Mouse (Mus musculus) midbrain, embryonic 13.5 days (tissue): ENCODE results near the gene Gclm. TPM values are rescaled to one million over a fixed set of nuclear protein-coding genes. Genes with fewer than 3 reads are reported as not detected.
A peak's percentile ranks its signal among the peaks of the same experiment; 100 is the strongest.
"Not testable (repeated sequence)": the region's sequence is repeated elsewhere in the genome, so short reads cannot be mapped to it uniquely, and the experiment has no call there.

Experiments
- ATAC-seq: fragments of 200-750 bp; cut with Nextera tagmentation; 2 replicates; pipeline ENCODE4 v1.8.0; 2017; ENCODE audit warnings: mild to moderate bottlenecking, moderate TSS enrichment, moderate library complexity
- H3K27ac ChIP-seq: fragments of 300-500 bp; sonication (generic); 2 replicates; pipeline ENCODE4 v1.5.1; 2015; ENCODE audit warnings: inconsistent platforms, mild to moderate bottlenecking, moderate library complexity
- H3K27me3 ChIP-seq: fragments of 300-500 bp; sonication (generic); 2 replicates; pipeline ENCODE4 v1.6.1; 2015; ENCODE audit warnings: mild to moderate bottlenecking, inconsistent platforms
- H3K36me3 ChIP-seq: fragments of 300-500 bp; sonication (generic); 2 replicates; pipeline ENCODE4 v1.6.1; 2015; ENCODE audit warnings: mild to moderate bottlenecking, inconsistent platforms
- H3K4me1 ChIP-seq: fragments of 300-500 bp; sonication (generic); replicated peaks from 2 replicates; pipeline ENCODE4 v1.6.1; 2015; ENCODE audit warnings: inconsistent platforms
- H3K4me2 ChIP-seq: fragments of 300-500 bp; sonication (generic); replicated peaks from 2 replicates; pipeline ENCODE4 v1.6.1; 2015; ENCODE audit warnings: moderate library complexity, mild to moderate bottlenecking, inconsistent platforms
- H3K4me3 ChIP-seq: fragments of 300-500 bp; sonication (generic); replicated peaks from 2 replicates; pipeline ENCODE4 v1.5.1; 2015; ENCODE audit warnings: mild to moderate bottlenecking, inconsistent platforms
- H3K9ac ChIP-seq: fragments of 300-500 bp; sonication (generic); replicated peaks from 2 replicates; pipeline ENCODE4 v1.6.1; 2015; ENCODE audit warnings: mild to moderate bottlenecking, inconsistent platforms
- H3K9me3 ChIP-seq: fragments of 300-500 bp; sonication (generic); 2 replicates; pipeline ENCODE4 v1.6.1; 2016; ENCODE audit warnings: mild to moderate bottlenecking, inconsistent platforms
- WGBS: fragments of 180-500 bp; shearing (Covaris S2); methylation state at CpG from one replicate; pipeline ENCODE4 v1.1.7; 2015; 5-methylcytosine and 5-hydroxymethylcytosine counted together
- polyA plus RNA-seq: library from polyadenylated mRNA; unstranded; fragments of >200 nt; fragmentation: Nextera tagmentation; extraction: Ambion mirVana; gene quantifications from 2 replicates; pipeline ENCODE4 v1.2.1, GENCODE M21; 2015

The Gclm gene
- polyA plus RNA-seq, 1 experiment from 2014 or later: 45.2 TPM

DNA sequence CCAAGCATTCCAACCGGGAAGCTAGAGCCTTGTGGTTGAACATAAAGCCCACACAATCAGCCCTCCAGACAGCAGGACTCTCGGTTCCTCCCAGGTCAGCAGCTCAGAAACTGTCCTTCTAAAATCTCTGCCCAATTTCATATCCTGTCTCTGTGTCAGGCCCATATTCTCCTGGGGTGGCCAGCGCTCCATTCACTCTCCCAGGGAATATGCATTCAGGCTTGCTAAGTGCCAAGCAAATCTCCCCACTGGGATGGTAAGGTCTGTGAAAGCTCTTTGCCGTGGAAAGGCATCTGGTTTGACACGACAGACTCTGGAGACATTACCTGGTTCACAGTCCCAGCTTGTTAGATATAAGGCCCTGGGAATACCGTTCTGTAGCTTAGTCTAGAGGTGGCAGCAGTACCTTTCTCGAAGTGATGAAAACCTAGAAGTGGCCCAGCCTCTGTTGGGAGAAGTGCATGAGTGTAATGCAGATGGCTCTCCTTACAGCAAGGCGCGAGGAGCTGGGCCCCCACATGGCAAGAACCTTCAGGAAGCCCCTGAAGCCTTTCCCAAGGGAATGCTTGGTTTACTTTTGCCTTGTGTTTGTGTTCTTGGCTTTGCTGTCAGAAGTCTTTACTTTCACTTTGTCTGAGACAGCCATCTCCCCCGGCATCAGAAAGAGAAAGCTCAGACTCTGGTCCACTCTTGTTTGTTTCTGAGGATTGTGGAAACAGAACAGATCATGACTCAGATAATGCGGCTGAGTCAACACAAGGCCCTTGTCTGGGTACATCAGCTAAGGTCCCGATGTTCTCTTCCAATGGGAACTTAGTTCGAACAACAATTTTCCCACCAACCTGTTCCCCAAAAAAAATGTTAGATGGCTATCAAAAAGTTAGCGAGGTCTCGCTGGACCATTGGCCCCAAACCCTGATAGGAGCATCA, 36.8 kb upstream of the Gclm start:
- Histone ChIP-seq H3K36me3 (no peaks in the 10 kb centered on the region), H3K4me3 (no peak overlapping the region), H3K4me2 (no peak overlapping the region), H3K4me1 (no peaks in the 10 kb centered on the region), H3K27me3 (no peaks in the 10 kb centered on the region), H3K9ac (no peak overlapping the region), H3K9me3 (no peaks in the 10 kb centered on the region), H3K27ac (no peak overlapping the region)
- ATAC-seq: no peak
- 88% methylated on average over 15 of the region's 15 CpGs for WGBS

DNA sequence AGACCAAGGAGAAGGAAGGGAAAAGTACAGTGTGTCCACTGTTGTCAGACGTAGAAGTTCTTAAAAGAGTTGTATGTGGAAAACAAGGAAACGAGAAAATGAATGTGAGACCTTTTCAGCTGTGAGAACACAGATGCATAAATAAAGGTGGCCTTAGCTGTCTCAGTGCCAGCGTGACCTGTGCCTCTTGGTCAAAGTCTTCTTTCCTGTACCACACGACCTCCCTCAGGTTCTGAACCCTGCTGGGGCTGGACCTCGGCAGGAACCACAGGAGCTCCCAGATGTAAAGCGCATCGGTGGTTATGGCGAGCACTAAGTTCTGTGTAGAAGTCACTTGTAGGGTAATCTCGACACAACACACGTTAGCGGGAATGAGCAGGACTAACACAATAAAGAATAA, 35.8 kb upstream of the Gclm start:
- no peak for ATAC-seq
- WGBS: 94% methylated on average over 11 of the region's 11 CpGs
- Histone ChIP-seq H3K9me3 (no peaks in the 10 kb centered on the region), H3K4me3 (no peak overlapping the region), H3K27me3 (no peaks in the 10 kb centered on the region), H3K9ac (no peak overlapping the region), H3K36me3 (no peaks in the 10 kb centered on the region), H3K27ac (no peak overlapping the region), H3K4me2 (no peak overlapping the region), H3K4me1 (no peaks in the 10 kb centered on the region)

DNA sequence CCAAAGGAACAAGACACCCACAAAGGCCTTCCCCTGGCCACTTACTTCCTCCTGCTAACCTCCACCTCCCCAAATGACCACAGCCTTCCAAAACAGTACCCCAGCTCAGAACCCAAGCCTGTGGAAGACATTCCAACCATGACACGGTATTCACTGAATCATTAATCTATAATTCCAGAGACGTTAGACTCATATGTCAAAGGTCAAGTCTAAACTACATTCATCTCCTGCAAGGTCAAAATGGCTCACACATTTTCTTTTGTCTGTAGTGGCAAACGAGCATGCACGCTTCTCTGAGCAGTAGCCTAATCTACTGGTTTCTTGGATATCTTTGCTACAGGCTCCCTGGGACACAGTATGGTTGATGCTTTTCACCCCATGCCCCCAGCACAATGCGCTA, 34.9 kb upstream of the Gclm start:
- Histone ChIP-seq H3K27ac (no peak overlapping the region), H3K36me3 (no peaks in the 10 kb centered on the region), H3K27me3 (no peaks in the 10 kb centered on the region), H3K4me2 (no peak overlapping the region), H3K4me1 (no peaks in the 10 kb centered on the region), H3K9ac (no peak overlapping the region), H3K4me3 (no peak overlapping the region), H3K9me3 (no peaks in the 10 kb centered on the region)
- ATAC-seq: no peak
- 61% methylated on average over 5 of the region's 5 CpGs for WGBS

- no peaks in the 10 kb centered on the region for H3K27me3 ChIP-seq
- no peak overlapping the region for H3K27ac ChIP-seq
- H3K4me3 ChIP-seq: no peak overlapping the region
- H3K4me2 ChIP-seq: no peak overlapping the region
- 93% methylated on average over 7 of the region's 7 CpGs for WGBS
- no peak overlapping the region for H3K9ac ChIP-seq
- H3K4me1 ChIP-seq: no peaks in the 10 kb centered on the region
- no peaks in the 10 kb centered on the region for H3K36me3 ChIP-seq
- no peak for ATAC-seq
- H3K9me3 ChIP-seq: no peaks in the 10 kb centered on the region
Observed at GRCm38 (mm10) chr3:122210846-122211245, 34.5 kb upstream of the Gclm start.

GRCm38 (mm10) chr3:122211446-122212125, 33.8 kb upstream of the Gclm start:
- Histone ChIP-seq H3K4me1 (no peaks in the 10 kb centered on the region), H3K9ac (no peak overlapping the region), H3K4me3 (no peak overlapping the region), H3K4me2 (no peak overlapping the region), H3K9me3 (no peaks in the 10 kb centered on the region), H3K27ac (no peak overlapping the region), H3K36me3 (no peaks in the 10 kb centered on the region), H3K27me3 (no peaks in the 10 kb centered on the region)
- no peak for ATAC-seq
- 84% methylated on average over 13 of the region's 13 CpGs for WGBS

DNA sequence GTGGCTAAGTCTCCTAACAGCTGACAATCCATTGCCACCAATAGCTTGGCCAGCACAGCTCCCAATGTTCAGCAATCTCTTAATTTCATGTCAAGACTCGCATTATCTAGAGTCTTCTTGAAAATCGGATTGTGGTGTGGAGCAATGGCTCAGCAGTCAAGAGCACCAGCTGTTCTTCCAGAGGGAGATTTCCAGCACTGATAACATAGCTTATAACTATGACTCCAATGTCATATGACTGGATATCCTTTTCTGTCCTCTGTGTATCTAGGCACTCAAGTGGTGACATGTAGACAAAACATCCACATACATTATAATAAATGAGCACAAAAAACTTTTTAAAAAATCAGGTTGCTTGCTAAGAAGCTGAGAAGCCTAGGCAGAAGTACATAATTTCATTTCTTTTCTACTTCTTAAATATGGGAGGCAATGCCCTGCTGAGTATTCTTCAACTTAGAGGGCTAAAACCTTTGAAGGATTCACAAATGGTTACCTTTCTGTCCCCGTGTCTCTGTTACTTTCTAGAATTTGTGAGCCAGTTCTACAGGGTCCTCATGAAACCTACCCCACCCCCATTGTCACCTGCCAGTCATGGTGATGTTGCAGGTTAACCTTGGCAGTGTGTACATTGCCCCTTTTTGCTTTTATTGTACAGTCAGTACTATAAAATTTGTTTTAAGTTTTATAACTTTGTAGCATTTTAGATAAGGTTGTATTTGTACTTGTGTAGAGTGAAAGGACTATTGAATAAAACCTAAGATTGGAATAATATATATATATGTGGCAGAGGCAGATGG, 23.9 kb upstream of the Gclm start:
- Histone ChIP-seq H3K4me3 (no peak overlapping the region), H3K9ac (no peak overlapping the region), H3K4me1 (no peaks in the 10 kb centered on the region), H3K4me2 (no peak overlapping the region), H3K9me3 (no peaks in the 10 kb centered on the region), H3K27me3 (no peaks in the 10 kb centered on the region), H3K27ac (no peak overlapping the region), H3K36me3 (no peaks in the 10 kb centered on the region)
- ATAC-seq: no peak
- 89% methylated on average over 3 of the region's 3 CpGs for WGBS

GRCm38 (mm10) chr3:122226972-122227371, 18.4 kb upstream of the Gclm start:
- not testable (repeated sequence) for H3K27me3 ChIP-seq, H3K27ac ChIP-seq, H3K9ac ChIP-seq, H3K9me3 ChIP-seq, H3K4me2 ChIP-seq, H3K4me1 ChIP-seq, H3K4me3 ChIP-seq, ATAC-seq, H3K36me3 ChIP-seq
- 83% methylated on average over 6 of the region's 6 CpGs for WGBS

DNA sequence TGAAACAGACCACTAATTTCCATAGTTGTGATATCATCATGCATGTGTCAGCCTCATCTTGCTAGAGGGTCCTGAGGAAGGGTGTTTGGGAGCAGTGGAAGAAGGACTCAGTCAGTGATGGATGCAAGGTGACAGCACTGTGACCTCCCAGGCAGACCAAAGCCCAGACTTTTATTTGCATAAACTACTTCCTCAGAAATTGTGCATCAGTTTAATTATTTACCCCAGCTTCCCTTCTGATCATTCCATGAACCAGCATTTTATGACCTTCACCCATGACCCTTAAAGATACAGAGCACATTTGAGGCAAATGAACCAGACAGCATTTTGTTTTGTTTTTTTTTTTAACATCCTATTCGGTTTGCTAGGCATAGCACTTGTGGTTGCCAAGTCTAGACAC, 9.6 kb upstream of the Gclm start:
- no peak overlapping the region for H3K4me3 ChIP-seq
- no peak overlapping the region for H3K9ac ChIP-seq
- no peak overlapping the region for H3K4me2 ChIP-seq
- H3K4me1 ChIP-seq: no peaks in the 10 kb centered on the region
- no peak for ATAC-seq
- no peaks in the 10 kb centered on the region for H3K9me3 ChIP-seq
- no peaks in the 10 kb centered on the region for H3K27me3 ChIP-seq
- no peaks in the 10 kb centered on the region for H3K36me3 ChIP-seq
- 82% methylated on average over 1 of the region's 1 CpGs for WGBS
- no peak overlapping the region for H3K27ac ChIP-seq

DNA sequence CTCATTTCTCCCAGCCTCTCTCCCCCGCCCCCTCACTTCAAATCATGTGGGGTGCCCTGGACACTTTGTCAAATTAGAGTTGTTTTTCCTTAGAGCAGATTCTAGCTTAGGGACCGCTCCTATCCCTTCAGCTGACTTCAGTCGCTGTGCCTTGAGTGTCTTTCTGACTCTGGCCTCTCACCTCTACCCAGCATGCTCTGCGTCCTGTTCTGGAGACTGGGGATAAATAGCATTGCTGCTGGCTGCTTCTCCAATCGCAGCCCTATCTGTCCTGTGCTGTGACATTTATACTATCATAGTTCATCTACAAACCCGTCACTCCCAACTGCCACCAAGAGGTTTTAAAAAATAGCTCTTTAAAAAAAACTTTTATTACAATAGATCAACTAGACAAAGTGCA, 2.5 kb upstream of the Gclm start:
- no peak overlapping the region for H3K4me3 ChIP-seq
- H3K27ac ChIP-seq: no peak overlapping the region
- peaks cover 18% of the 10 kb centered on the region for H3K4me1 ChIP-seq
- H3K9me3 ChIP-seq: no peaks in the 10 kb centered on the region
- H3K9ac ChIP-seq: no peak overlapping the region
- no peaks in the 10 kb centered on the region for H3K36me3 ChIP-seq
- ATAC-seq: no peak
- no peaks in the 10 kb centered on the region for H3K27me3 ChIP-seq
- H3K4me2 ChIP-seq: no peak overlapping the region
- 53% methylated on average over 6 of the region's 6 CpGs for WGBS

GRCm38 (mm10) chr3:122243416-122244167, 1.8 kb upstream of the Gclm start:
- ATAC-seq: no peak
- H3K4me2 ChIP-seq: no peak overlapping the region
- H3K9ac ChIP-seq: no peak overlapping the region
- H3K27me3 ChIP-seq: no peaks in the 10 kb centered on the region
- H3K36me3 ChIP-seq: no peaks in the 10 kb centered on the region
- 49% methylated on average over 14 of the region's 14 CpGs for WGBS
- no peak overlapping the region for H3K27ac ChIP-seq
- H3K4me1 ChIP-seq: peaks cover 19% of the 10 kb centered on the region
- no peak overlapping the region for H3K4me3 ChIP-seq
- H3K9me3 ChIP-seq: no peaks in the 10 kb centered on the region

- WGBS: 45% methylated on average over 6 of the region's 6 CpGs
- no peak for ATAC-seq
- peak overlapping the region; percentile 44 for H3K9ac ChIP-seq
- no peaks in the 10 kb centered on the region for H3K9me3 ChIP-seq
- H3K27ac ChIP-seq: peak overlapping the region; percentile 39; the same call in 1 of the 2 replicates
- H3K4me2 ChIP-seq: peak overlapping the region; percentile 62
- H3K36me3 ChIP-seq: no peaks in the 10 kb centered on the region
- H3K4me1 ChIP-seq: peaks cover 19% of the 10 kb centered on the region
- peak overlapping the region; percentile 81 for H3K4me3 ChIP-seq
- H3K27me3 ChIP-seq: no peaks in the 10 kb centered on the region
Observed at GRCm38 (mm10) chr3:122244759-122245158, 598 bp upstream of the Gclm start.
